Mouse (Mus musculus): ENCODE data around the gene Lingo2.
"Not testable (repeated sequence)": the region's sequence is repeated elsewhere in the genome, so short reads cannot be mapped to it uniquely, and the experiment has no call there.

Gene Lingo2

GRCm38 (mm10) chr4:35845140-35845539, 1106.4 kb downstream of the Lingo2 start:
- DNase-seq (ENCODE audit: low spot score in 2 of 2): no peak

- DNase-seq (ENCODE audit: low spot score in 2 of 2): no peak
Measured at GRCm38 (mm10) chr4:35844518-35844917, 1107.0 kb downstream of the Lingo2 start.

GRCm38 (mm10) chr4:35823322-35823870, 1128.2 kb downstream of the Lingo2 start:
- DNase-seq (ENCODE audit: low spot score in 2 of 2): no peak

GRCm38 (mm10) chr4:35820701-35821100, 1130.8 kb downstream of the Lingo2 start:
- DNase-seq (ENCODE audit: low spot score in 2 of 2): no peak

- no peak for DNase-seq (ENCODE audit: low spot score in 2 of 2)
Measured at GRCm38 (mm10) chr4:35814698-35815097, 1136.8 kb downstream of the Lingo2 start.

GRCm38 (mm10) chr4:35807497-35808210, 1143.9 kb downstream of the Lingo2 start:
- DNase-seq (ENCODE audit: low spot score in 2 of 2): no peak

- DNase-seq (ENCODE audit: low spot score in 2 of 2): no peak
Measured at GRCm38 (mm10) chr4:35806881-35807464, 1144.6 kb downstream of the Lingo2 start.

- no peak for DNase-seq (ENCODE audit: low spot score in 2 of 2)
Measured at GRCm38 (mm10) chr4:35784255-35784921, 1167.2 kb downstream of the Lingo2 start.

- no peak for DNase-seq (ENCODE audit: low spot score in 2 of 2)
Measured at GRCm38 (mm10) chr4:35770810-35771209, 1180.7 kb downstream of the Lingo2 start.

- DNase-seq (ENCODE audit: low spot score in 2 of 2): no peak
Measured at GRCm38 (mm10) chr4:35766905-35767304, 1184.6 kb downstream of the Lingo2 start.

GRCm38 (mm10) chr4:35761181-35761580, 1190.4 kb downstream of the Lingo2 start:
- DNase-seq (ENCODE audit: low spot score in 2 of 2): no peak

- DNase-seq (ENCODE audit: low spot score in 2 of 2): no peak
Measured at GRCm38 (mm10) chr4:35752121-35752860, 1199.3 kb downstream of the Lingo2 start.

GRCm38 (mm10) chr4:35746693-35747092, 1204.9 kb downstream of the Lingo2 start:
- DNase-seq (ENCODE audit: low spot score in 2 of 2): no peak

GRCm38 (mm10) chr4:35724774-35725173, 1226.8 kb downstream of the Lingo2 start:
- DNase-seq (ENCODE audit: low spot score in 2 of 2): no peak

- DNase-seq (ENCODE audit: low spot score in 2 of 2): no peak
Measured at GRCm38 (mm10) chr4:35704126-35704525, 1247.4 kb downstream of the Lingo2 start.

- DNase-seq (ENCODE audit: low spot score in 2 of 2): no peak
Measured at GRCm38 (mm10) chr4:35702661-35703060, 1248.9 kb downstream of the Lingo2 start.

GRCm38 (mm10) chr4:35695137-35695522, 1256.4 kb downstream of the Lingo2 start:
- DNase-seq (ENCODE audit: low spot score in 2 of 2): no peak

- DNase-seq (ENCODE audit: low spot score in 2 of 2): no peak
Measured at GRCm38 (mm10) chr4:35694360-35695136, 1257.0 kb downstream of the Lingo2 start.

GRCm38 (mm10) chr4:35690521-35690920, 1261.0 kb downstream of the Lingo2 start:
- DNase-seq (ENCODE audit: low spot score in 2 of 2): no peak

- not testable (repeated sequence) for DNase-seq (ENCODE audit: low spot score in 2 of 2)
Measured at GRCm38 (mm10) chr4:35688498-35689240, 1262.9 kb downstream of the Lingo2 start.

Measured in urinary bladder, adult 18-20 months (tissue).